Mouse (Mus musculus): ENCODE results near the gene Ust. TPM values are rescaled to one million over a fixed set of nuclear protein-coding genes. Genes with fewer than 3 reads are reported as not detected.
"Not testable (repeated sequence)": the region's sequence is repeated elsewhere in the genome, so short reads cannot be mapped to it uniquely, and the experiment has no call there.

The Ust gene
- 10 to 100 TPM; 18.3 to 21.4 (median 19.8) TPM for total RNA-seq (2022)

- peak; percentile 36 to 50 for DNase-seq (ENCODE audit: low spot score in 2 of 2)
These were observed at the start of gene Ust for GRCm38 (mm10) chr10:8518141-8519013. Gene Ust, minus strand, starts transcription at chr10:8518825.

- DNase-seq (ENCODE audit: low spot score in 2 of 2) = no peak
These were observed 42.7 kb upstream of the Ust start for GRCm38 (mm10) chr10:8561366-8561765.

- DNase-seq (ENCODE audit: low spot score in 2 of 2) = not testable (repeated sequence)
These were observed 40.9 kb upstream of the Ust start for GRCm38 (mm10) chr10:8559566-8559965.

GRCm38 (mm10) chr10:8552239-8552638, 33.6 kb upstream of the Ust start:
- DNase-seq (ENCODE audit: low spot score in 2 of 2) = not testable (repeated sequence)

GRCm38 (mm10) chr10:8551601-8552000, 33.0 kb upstream of the Ust start:
- DNase-seq (ENCODE audit: low spot score in 2 of 2) = not testable (repeated sequence)

GRCm38 (mm10) chr10:8541514-8541913, 22.9 kb upstream of the Ust start:
- DNase-seq (ENCODE audit: low spot score in 2 of 2) = no peak

- DNase-seq (ENCODE audit: low spot score in 2 of 2) = no peak
These were observed 16.8 kb upstream of the Ust start for GRCm38 (mm10) chr10:8535445-8535844.

- no peak for DNase-seq (ENCODE audit: low spot score in 2 of 2)
These were observed 13.0 kb upstream of the Ust start for GRCm38 (mm10) chr10:8531651-8532050.

GRCm38 (mm10) chr10:8530505-8531051, 12.0 kb upstream of the Ust start:
- no peak for DNase-seq (ENCODE audit: low spot score in 2 of 2)

- no peak for DNase-seq (ENCODE audit: low spot score in 2 of 2)
These were observed 10.5 kb upstream of the Ust start for GRCm38 (mm10) chr10:8529173-8529572.

GRCm38 (mm10) chr10:8525354-8525753, 6.7 kb upstream of the Ust start:
- no peak for DNase-seq (ENCODE audit: low spot score in 2 of 2)

- no peak for DNase-seq (ENCODE audit: low spot score in 2 of 2)
These were observed 2.9 kb upstream of the Ust start for GRCm38 (mm10) chr10:8521536-8521935.

- DNase-seq (ENCODE audit: low spot score in 2 of 2) = no peak
These were observed 2.3 kb upstream of the Ust start for GRCm38 (mm10) chr10:8520766-8521395.

GRCm38 (mm10) chr10:8519014-8519491, 428 bp upstream of the Ust start:
- DNase-seq (ENCODE audit: low spot score in 2 of 2) = no peak

- no peak for DNase-seq (ENCODE audit: low spot score in 2 of 2)
These were observed 959 bp downstream of the Ust start for GRCm38 (mm10) chr10:8517591-8518140.

- DNase-seq (ENCODE audit: low spot score in 2 of 2) = no peak
These were observed 1.6 kb downstream of the Ust start for GRCm38 (mm10) chr10:8516916-8517524.

GRCm38 (mm10) chr10:8513690-8514089, 4.9 kb downstream of the Ust start:
- no peak for DNase-seq (ENCODE audit: low spot score in 2 of 2)

- DNase-seq (ENCODE audit: low spot score in 2 of 2) = no peak
These were observed 6.4 kb downstream of the Ust start for GRCm38 (mm10) chr10:8512222-8512621.

- DNase-seq (ENCODE audit: low spot score in 2 of 2) = no peak
These were observed 6.9 kb downstream of the Ust start for GRCm38 (mm10) chr10:8511760-8512159.

GRCm38 (mm10) chr10:8506247-8506573, 12.4 kb downstream of the Ust start:
- no peak for DNase-seq (ENCODE audit: low spot score in 2 of 2)

GRCm38 (mm10) chr10:8505346-8506246, 13.0 kb downstream of the Ust start:
- DNase-seq (ENCODE audit: low spot score in 2 of 2) = no peak

All from left cerebral cortex, adult 8-10 months (tissue).